Mouse (Mus musculus) brain, embryonic 14.5 days (tissue): Measurements from ENCODE around the gene Tst.

Experiments used
- CTCF ChIP-seq: fragments of 200-500 bp; IDR thresholded peaks from 2 replicates; pipeline ENCODE4 v1.5.1; 2012; ENCODE audit warnings: inconsistent platforms, mild to moderate bottlenecking, moderate library complexity, borderline replicate concordance; ENCODE audit not compliant: insufficient read depth, insufficient read length; ENCODE audit errors: extremely low read depth
- POLR2A ChIP-seq: fragments of 200-500 bp; IDR thresholded peaks from 2 replicates; pipeline ENCODE4 v1.6.1; 2012; ENCODE audit warnings: mild to moderate bottlenecking, inconsistent platforms, borderline replicate concordance; ENCODE audit not compliant: poor library complexity, insufficient read depth, insufficient read length, severe bottlenecking; ENCODE audit errors: extremely low read depth

- TF ChIP-seq POLR2A (no peak), CTCF (no peak)
Measured at GRCm38 (mm10) chr15:78449694-78450418, 44.1 kb upstream of the Tst start.
